In the genomic region with DNA sequence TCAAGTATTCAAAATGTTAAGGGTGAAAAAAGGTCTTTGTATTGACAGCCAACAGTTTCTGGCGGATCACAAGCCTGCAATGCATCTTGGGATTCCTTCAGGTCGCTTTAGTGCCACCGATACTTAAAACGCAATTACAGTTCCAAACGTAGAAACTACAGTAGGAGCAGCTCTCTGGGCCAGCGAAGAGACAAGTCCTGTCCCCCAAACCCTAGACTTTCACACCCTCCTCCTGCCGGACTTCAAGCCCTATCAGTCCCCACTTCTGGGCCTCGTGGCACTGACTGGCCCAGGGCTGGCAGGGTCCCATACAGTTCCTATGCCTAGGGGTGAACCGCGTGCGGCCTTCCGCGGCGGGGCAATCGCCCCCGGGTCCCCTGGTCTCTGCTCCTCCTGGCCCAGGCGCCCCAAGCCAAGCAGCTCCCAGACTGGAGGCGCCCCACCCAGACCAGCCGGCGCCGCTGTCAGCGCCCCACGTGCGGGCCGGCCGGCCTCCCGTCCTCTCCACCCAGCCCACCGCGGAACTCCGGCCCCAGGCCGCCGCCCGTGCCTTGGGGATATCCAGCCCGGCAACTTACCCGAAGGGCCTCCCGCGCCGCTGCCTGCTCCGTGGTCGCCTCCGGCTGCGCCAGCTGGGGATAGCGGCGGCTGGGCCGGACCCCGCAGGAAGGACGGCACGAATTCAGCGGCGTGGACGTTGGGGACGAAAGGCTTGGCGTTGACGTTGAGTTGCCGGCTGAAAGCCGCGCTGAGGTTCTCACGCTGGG, we compare ENCODE assay signal across 7 mouse cellular contexts. TPM values are rescaled to one million over a fixed set of nuclear protein-coding genes. Genes with fewer than 3 reads are reported as not detected.
DNase-seq lines count a peak whose midpoint lies in the region; ATAC-seq lines count a peak whose summit lies in the region.

No protein-coding gene starts in this region.

- peak overlapping the region; percentile 98 for H3K27ac ChIP-seq in midbrain, embryonic 10.5 days (replicated peaks)

- H3K36me3 ChIP-seq in midbrain, embryonic 10.5 days: peaks cover 6% of the 10 kb centered on the region

- DNase-seq in adrenal gland, adult 18-20 months (ENCODE audit: low spot score in 2 of 2): peak; percentile 56 to 63
- peak; percentile 54 for DNase-seq in embryo, embryonic 10 days (ENCODE audit: low spot score)
- peak; percentile 56 for DNase-seq in gastrocnemius, postnatal 14 days
- DNase-seq in left cerebral cortex, postnatal 4 days: peak; percentile 44
- DNase-seq in midbrain, embryonic 10.5 days (ENCODE audit: low spot score): peak; percentile 56
- peak; percentile 51 for DNase-seq in spleen, adult 12 weeks (ENCODE audit: low spot score)

- H3K4me1 ChIP-seq in midbrain, embryonic 10.5 days: peaks cover 27% of the 10 kb centered on the region

- no peaks in the 10 kb centered on the region for H3K27me3 ChIP-seq in midbrain, embryonic 10.5 days (ENCODE audit: low read depth, poor library complexity, severe bottlenecking)

- peak; percentile 19 for ATAC-seq in inflammation-experienced regulatory T-cells, adult 6 months

- no peaks in the 10 kb centered on the region for H3K9me3 ChIP-seq in midbrain, embryonic 10.5 days (replicated peaks)

- under 1% methylated on average over 58 of the region's 58 CpGs for WGBS in midbrain, embryonic 10.5 days

- H3K4me3 ChIP-seq in midbrain, embryonic 10.5 days: peak overlapping the region; percentile 100

- intact Hi-C loops in gastrocnemius, postnatal 14 days (cut with DNase I; ENCODE audit: low total_unique reads): no loop called here
- intact Hi-C loops in left cerebral cortex, postnatal 4 days (cut with DNase I): loop anchor here (5.0 kb wide), 1 partner anchor 164 kb away; no protein-coding TSS in a partner anchor

RNA-seq across cellular contexts. Expression of a gene that starts 0.9 kb away (rescaled TPM):
- 100 to 1,000 TPM; 110 to 145 TPM for total RNA-seq in adrenal gland, adult 18-20 months (2021)
- total RNA-seq in gastrocnemius, postnatal 14 days (2021): 10 to 100 TPM; 62.9 to 67.7 TPM
- polyA plus RNA-seq in inflammation-experienced regulatory T-cells, adult 6 months (2017; shearing (Covaris generic)): 10 to 100 TPM; 37.7 to 49.5 (median 44.7) TPM
- 100 to 1,000 TPM; 116 to 125 TPM for total RNA-seq in left cerebral cortex, postnatal 4 days (2021)
- polyA plus RNA-seq in midbrain, embryonic 10.5 days (2016; fragmentation: Nextera tagmentation; extraction: Ambion mirVana): 76.6 and 83.6 TPM in 2 replicates

RNA-seq across cellular contexts. Expression of a gene that starts 50.1 kb away (rescaled TPM):
- 10 to 100 TPM; 73.7 to 82.3 TPM for total RNA-seq in adrenal gland, adult 18-20 months (2021)
- total RNA-seq in gastrocnemius, postnatal 14 days (2021): 10 to 100 TPM; 51.2 to 61.8 TPM
- polyA plus RNA-seq in inflammation-experienced regulatory T-cells, adult 6 months (2017; shearing (Covaris generic)): 100 to 1,000 TPM; 169 to 217 (median 194) TPM
- 10 to 100 TPM; 70.6 to 75.7 TPM for total RNA-seq in left cerebral cortex, postnatal 4 days (2021)
- polyA plus RNA-seq in midbrain, embryonic 10.5 days (2016; fragmentation: Nextera tagmentation; extraction: Ambion mirVana): 248 and 283 TPM in 2 replicates

Comparison
In these comparisons a context has a peak if more than half of its experiments do, and no peak if none do; other contexts are left out.
1. Peak in every context shown above with its lines: DNase-seq, ATAC-seq, H3K4me3 ChIP-seq and H3K27ac ChIP-seq.